9 mouse cellular contexts compared by ENCODE assay signal in the genomic region with DNA sequence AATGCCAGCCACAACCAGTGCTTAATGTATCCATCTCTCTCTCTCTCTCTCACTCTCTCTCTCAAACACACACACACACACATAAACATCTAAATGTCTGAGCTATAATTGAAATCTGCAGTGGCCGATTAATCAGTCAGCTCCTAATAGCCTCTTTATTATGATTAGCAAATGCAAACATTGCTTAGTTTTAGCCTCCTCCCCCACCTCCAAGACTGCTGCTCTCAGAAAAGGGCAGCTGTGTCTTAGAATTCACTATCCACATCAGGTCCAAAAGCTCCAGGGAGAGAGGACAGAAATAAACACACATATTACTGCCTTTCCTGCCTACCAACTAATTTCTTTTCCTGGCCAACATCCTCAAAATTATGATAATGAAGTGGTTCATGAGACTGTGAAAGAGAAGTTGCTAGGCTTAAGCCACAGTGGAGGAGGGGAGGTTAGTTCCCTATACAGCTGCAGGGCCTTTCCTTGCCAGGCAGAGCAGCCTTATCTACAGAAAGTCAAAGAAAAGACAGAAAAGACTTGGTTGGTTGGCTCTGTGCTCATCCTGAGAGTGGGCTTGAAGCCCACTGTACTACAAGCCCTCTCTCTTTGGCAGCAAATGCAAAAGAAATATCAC.
DNase-seq lines count a peak whose midpoint lies in the region; ATAC-seq and TF ChIP-seq lines count a peak whose summit lies in the region.
"Had no signal": no experiment of that assay in that cellular context is flagged by ENCODE, and none has a peak within 500 bp of the region (broad histone marks: within the 10 kb centered on the region; RNA-seq: fewer than 3 reads in every experiment).

No protein-coding gene starts in this region.

- TF ChIP-seq CTCF in thymus, adult 2 months (IDR thresholded peaks at IDR 0.05; ENCODE audit: borderline replicate concordance, control insufficient read depth, extremely low read depth, insufficient read depth, low read length, poor library complexity) = no peak

- H3K9ac ChIP-seq in lung, embryonic 15.5 days = no peak overlapping the region
- no peak overlapping the region for H3K9ac ChIP-seq in stomach, embryonic 16.5 days (ENCODE audit: low read length)
- H3K9ac ChIP-seq: embryonic facial prominence, embryonic 15.5 days had no signal

- H3K36me3 ChIP-seq in thymus, adult 2 months (ENCODE audit: control insufficient read depth, insufficient read depth, low read length) = no peaks in the 10 kb centered on the region
- no peaks in the 10 kb centered on the region for H3K36me3 ChIP-seq in lung, embryonic 15.5 days
- H3K36me3 ChIP-seq in stomach, embryonic 16.5 days (ENCODE audit: control insufficient read depth, insufficient read depth, low read length) = no peaks in the 10 kb centered on the region
- H3K36me3 ChIP-seq: embryonic facial prominence, embryonic 15.5 days had no signal

- H3K4me3 ChIP-seq in thymus, adult 2 months (ENCODE audit: control insufficient read depth, insufficient read depth, low read length) = no peak overlapping the region
- no peak overlapping the region for H3K4me3 ChIP-seq in lung, embryonic 15.5 days
- no peak overlapping the region for H3K4me3 ChIP-seq in stomach, embryonic 16.5 days (replicated peaks; ENCODE audit: low read length)
- H3K4me3 ChIP-seq: embryonic facial prominence, embryonic 15.5 days had no signal

- no peak overlapping the region for H3K4me2 ChIP-seq in lung, embryonic 15.5 days
- H3K4me2 ChIP-seq in stomach, embryonic 16.5 days (ENCODE audit: low read depth, low read length) = no peak overlapping the region
- H3K4me2 ChIP-seq: embryonic facial prominence, embryonic 15.5 days had no signal

- H3K27me3 ChIP-seq in thymus, adult 2 months (ENCODE audit: control insufficient read depth, insufficient read depth, low read length) = no peaks in the 10 kb centered on the region
- H3K27me3 ChIP-seq in lung, embryonic 15.5 days = no peaks in the 10 kb centered on the region
- H3K27me3 ChIP-seq in stomach, embryonic 16.5 days (ENCODE audit: control insufficient read depth, insufficient read depth, low read length) = no peaks in the 10 kb centered on the region
- H3K27me3 ChIP-seq: embryonic facial prominence, embryonic 15.5 days had no signal

- H3K9me3 ChIP-seq in lung, embryonic 15.5 days = no peaks in the 10 kb centered on the region
- H3K9me3 ChIP-seq in stomach, embryonic 16.5 days (replicated peaks; ENCODE audit: control insufficient read depth, low read length) = no peaks in the 10 kb centered on the region
- H3K9me3 ChIP-seq: embryonic facial prominence, embryonic 15.5 days had no signal

- peak; percentile 69 for ATAC-seq in frontal cortex, adult (ENCODE audit: low TSS enrichment)
- ATAC-seq in lung, embryonic 15.5 days (ENCODE audit: borderline replicate concordance, extremely low read depth, low FRiP score, low TSS enrichment) = peak; percentile 95
- peak; percentile 82 for ATAC-seq in stomach, embryonic 16.5 days (ENCODE audit: insufficient read depth, low FRiP score)

- H3K4me1 ChIP-seq in thymus, adult 2 months (replicated peaks; ENCODE audit: control insufficient read depth, insufficient read depth, low read length) = peaks cover under 1% of the 10 kb centered on the region; the same call in 1 of the 2 replicates
- H3K4me1 ChIP-seq in lung, embryonic 15.5 days = peaks cover 13% of the 10 kb centered on the region
- peaks cover 7% of the 10 kb centered on the region; the same call in 1 of the 2 replicates for H3K4me1 ChIP-seq in stomach, embryonic 16.5 days (ENCODE audit: control insufficient read depth, insufficient read depth, low read length)

- WGBS in thymus, adult 2 months = 43% methylated on average over 1 of the region's 1 CpGs
- 3% methylated on average over 1 of the region's 1 CpGs for WGBS in lung, embryonic 15.5 days
- 17% methylated on average over 1 of the region's 1 CpGs for WGBS in stomach, embryonic 16.5 days

- no peak overlapping the region for H3K27ac ChIP-seq in thymus, adult 2 months (ENCODE audit: control insufficient read depth, insufficient read depth, low read length)
- H3K27ac ChIP-seq in lung, embryonic 15.5 days = peak overlapping the region; percentile 70
- peak overlapping the region; percentile 88 for H3K27ac ChIP-seq in stomach, embryonic 16.5 days (ENCODE audit: low read length)
- H3K27ac ChIP-seq: embryonic facial prominence, embryonic 15.5 days had no signal

- TF ChIP-seq POLR2A in thymus, adult 2 months (IDR thresholded peaks at IDR 0.05; ENCODE audit: control insufficient read depth, extremely low read depth, insufficient read depth, low read length, poor library complexity) = no peak

- DNase-seq in frontal cortex, postnatal 36 days (ENCODE audit: low spot score in 2 of 2) = no peak
- peak; percentile 13 for DNase-seq in thymus, adult 2 months
- DNase-seq in thymus, postnatal 4 days = no peak
- DNase-seq in right cerebral cortex, postnatal 4 days = no peak
- no peak for DNase-seq in spleen, adult 12 weeks (ENCODE audit: low spot score)
